Mouse (Mus musculus) hindbrain, embryonic 15.5 days (tissue): ENCODE measurements around the gene Epb41. TPM values are rescaled to one million over a fixed set of nuclear protein-coding genes. Genes with fewer than 3 reads are reported as not detected.

Source experiments
- ATAC-seq: fragments of 200-750 bp; cut with Nextera tagmentation; 2 replicates; pipeline ENCODE4 v1.8.0; 2017; ENCODE audit warnings: low read depth, moderate number of reproducible peaks, moderate TSS enrichment; ENCODE audit not compliant: low FRiP score
- H3K27ac ChIP-seq: fragments of 300-500 bp; sonication (generic); replicated peaks from 2 replicates; pipeline ENCODE4 v1.5.1; 2015; ENCODE audit warnings: mild to moderate bottlenecking, inconsistent platforms
- H3K27me3 ChIP-seq: fragments of 300-500 bp; sonication (generic); 2 replicates; pipeline ENCODE4 v1.6.1; 2015; ENCODE audit warnings: control low read depth, inconsistent platforms
- H3K36me3 ChIP-seq: fragments of 300-500 bp; sonication (generic); 2 replicates; pipeline ENCODE4 v1.6.1; 2015; ENCODE audit warnings: control low read depth, inconsistent platforms
- H3K4me1 ChIP-seq: fragments of 300-500 bp; sonication (generic); replicated peaks from 2 replicates; pipeline ENCODE4 v1.6.1; 2015; ENCODE audit warnings: control low read depth, inconsistent platforms
- H3K4me2 ChIP-seq: fragments of 300-500 bp; sonication (generic); 2 replicates; pipeline ENCODE4 v1.6.1; 2015; ENCODE audit warnings: moderate library complexity, mild to moderate bottlenecking, inconsistent platforms
- H3K4me3 ChIP-seq: fragments of 300-500 bp; sonication (generic); 2 replicates; pipeline ENCODE4 v1.5.1; 2015; ENCODE audit warnings: mild to moderate bottlenecking, inconsistent platforms
- H3K9ac ChIP-seq: fragments of 300-500 bp; sonication (generic); 2 replicates; pipeline ENCODE4 v1.6.1; 2015; ENCODE audit warnings: inconsistent platforms
- H3K9me3 ChIP-seq: fragments of 300-500 bp; sonication (generic); 2 replicates; pipeline ENCODE4 v1.6.1; 2016; ENCODE audit warnings: control low read depth, inconsistent platforms
- WGBS: fragments of 180-500 bp; shearing (Covaris S2); methylation state at CpG from one replicate; pipeline ENCODE4 v1.1.7; 2015; 5-methylcytosine and 5-hydroxymethylcytosine counted together
- polyA plus RNA-seq: library from polyadenylated mRNA; unstranded; fragments of >200 nt; fragmentation: Nextera tagmentation; extraction: Ambion mirVana; gene quantifications from 2 replicates; pipeline ENCODE4 v1.2.1, GENCODE M21; 2015

Gene Epb41
- polyA plus RNA-seq: 59.8 and 68.4 TPM in 2 replicates

DNA sequence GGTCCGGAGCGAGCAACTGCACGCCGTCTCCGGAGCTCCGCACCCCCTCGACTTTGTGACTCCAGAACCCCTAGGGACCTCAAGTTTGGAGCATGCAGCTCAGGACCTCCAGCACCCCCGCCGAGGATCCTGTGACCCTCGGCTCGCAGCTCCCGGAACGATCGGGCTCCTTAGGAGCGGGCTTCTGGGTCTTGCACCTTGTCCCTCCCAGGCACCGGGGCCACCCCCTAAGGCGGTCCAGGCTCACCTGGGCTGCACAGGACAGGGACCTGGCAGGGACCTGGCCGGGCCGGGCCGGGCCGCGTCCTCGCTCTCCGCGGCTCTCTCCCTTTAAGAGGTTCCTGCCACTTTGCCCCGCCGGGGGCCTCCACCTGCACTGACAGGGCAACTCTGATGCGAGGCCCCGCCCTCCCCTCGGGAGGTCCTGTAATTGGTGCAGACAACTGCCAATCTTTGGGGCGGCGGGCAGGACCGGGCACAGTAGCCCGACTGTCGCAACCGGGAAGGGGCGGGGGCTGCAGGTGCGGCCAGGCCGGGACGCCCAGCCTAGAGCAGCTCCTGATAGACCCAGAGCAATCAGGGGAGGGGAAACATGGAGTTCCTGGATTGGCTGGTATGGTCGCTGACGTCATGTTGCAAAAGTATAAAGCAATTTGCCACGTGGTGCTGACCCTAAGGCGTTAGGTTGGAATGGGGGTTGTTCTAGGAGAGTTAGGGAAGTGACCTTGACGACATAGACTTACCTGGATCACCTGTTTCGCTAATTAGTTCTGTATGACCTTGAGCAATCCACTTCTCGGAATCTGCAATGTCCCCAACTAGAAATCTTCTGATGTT lies at the start of gene Epb41:
Gene Epb41 (minus strand): TSS at position 389 of the 837 bp plus-strand sequence.
- Histone ChIP-seq H3K27ac (no peak within 1 kb of the TSS), H3K9ac (peak within 1 kb of the TSS; percentile 50), H3K4me1 (peaks cover 13% of the 10 kb centered on the region), H3K4me2 (peak within 1 kb of the TSS; percentile 100), H3K9me3 (no peaks in the 10 kb centered on the region), H3K4me3 (peak within 1 kb of the TSS; percentile 63), H3K36me3 (no peaks in the 10 kb centered on the region), H3K27me3 (peaks cover 11% of the 10 kb centered on the region; the same call in 1 of the 2 replicates)
- 2% methylated on average over 47 of the region's 47 CpGs for WGBS
- peak; percentile 93 for ATAC-seq

DNA sequence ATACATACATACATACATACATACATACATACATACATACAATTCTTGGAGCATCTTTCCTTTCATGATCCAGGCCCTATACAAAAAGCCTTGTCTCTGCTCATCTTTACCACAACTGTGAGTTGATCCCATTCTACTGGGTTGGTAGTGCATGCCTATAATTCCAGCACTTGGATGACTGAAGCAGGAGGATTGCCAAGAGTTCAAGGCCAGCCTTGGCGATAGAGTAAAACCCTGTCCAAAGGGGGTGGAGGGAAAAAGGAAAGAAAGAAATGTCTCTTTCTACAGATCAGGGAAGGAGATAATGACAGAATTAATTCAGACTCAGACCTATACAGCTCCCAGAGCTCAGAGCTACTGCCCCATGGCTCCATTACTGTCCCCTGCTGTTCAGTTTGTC lies 48.0 kb upstream of the Epb41 start:
- 88% methylated on average over 1 of the region's 1 CpGs for WGBS

DNA sequence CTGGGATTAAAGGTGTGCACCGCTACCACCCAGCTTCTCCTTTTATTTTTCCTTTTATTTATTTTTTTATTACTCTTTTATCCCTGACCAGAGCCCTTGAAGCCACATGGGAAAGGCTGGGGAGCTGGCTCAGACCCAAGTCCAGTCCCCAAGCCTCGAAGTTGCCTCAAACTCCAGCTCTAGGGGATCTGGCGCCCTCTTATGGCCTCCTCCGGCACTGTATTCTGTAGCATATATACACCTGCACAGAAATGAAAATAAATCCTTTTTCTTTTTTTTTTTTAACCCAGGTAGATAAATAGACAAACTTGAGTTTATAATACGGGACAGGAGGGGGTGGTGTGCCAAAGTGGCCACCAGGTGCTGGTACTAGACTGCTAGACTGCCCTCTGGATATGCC lies 46.6 kb upstream of the Epb41 start:
- Histone ChIP-seq H3K36me3 (no peaks in the 10 kb centered on the region), H3K9ac (no peak overlapping the region), H3K27ac (no peak overlapping the region), H3K4me2 (no peak overlapping the region), H3K9me3 (no peaks in the 10 kb centered on the region), H3K4me1 (no peaks in the 10 kb centered on the region), H3K27me3 (no peaks in the 10 kb centered on the region), H3K4me3 (no peak overlapping the region)
- 84% methylated on average over 5 of the region's 5 CpGs for WGBS
- no peak for ATAC-seq

More for the DNA sequence above, 48.0 kb upstream of the Epb41 start:
- Histone ChIP-seq H3K27me3 (no peaks in the 10 kb centered on the region), H3K9me3 (no peaks in the 10 kb centered on the region), H3K4me2 (no peak overlapping the region), H3K9ac (no peak overlapping the region), H3K4me3 (no peak overlapping the region), H3K36me3 (no peaks in the 10 kb centered on the region), H3K4me1 (no peaks in the 10 kb centered on the region), H3K27ac (no peak overlapping the region)
- ATAC-seq: no peak

DNA sequence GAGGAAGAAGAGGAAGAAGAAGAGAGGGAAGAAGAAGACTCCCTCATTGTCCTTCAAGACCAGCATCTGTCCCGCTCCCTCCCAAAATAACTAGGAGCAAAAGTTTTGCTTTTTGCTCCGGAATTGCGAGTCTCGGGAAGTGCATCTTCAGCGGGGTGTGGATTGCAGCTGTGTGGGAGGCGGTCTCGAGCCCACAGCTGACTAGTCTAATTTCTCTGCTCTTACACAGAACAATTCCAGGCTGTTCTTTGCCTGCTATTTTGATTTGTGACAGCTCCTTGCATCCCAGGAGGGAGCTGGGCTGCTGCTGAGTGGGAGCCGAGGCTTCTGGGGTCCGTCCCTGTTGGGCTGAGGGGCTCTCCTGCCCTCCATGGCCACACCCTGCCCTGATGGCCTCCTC lies 44.4 kb upstream of the Epb41 start:
- 62% methylated on average over 9 of the region's 9 CpGs for WGBS
- no peaks in the 10 kb centered on the region for H3K27me3 ChIP-seq
- no peaks in the 10 kb centered on the region for H3K36me3 ChIP-seq
- ATAC-seq: no peak
- H3K4me2 ChIP-seq: no peak overlapping the region
- no peaks in the 10 kb centered on the region for H3K4me1 ChIP-seq
- no peak overlapping the region for H3K4me3 ChIP-seq
- H3K27ac ChIP-seq: no peak overlapping the region
- no peaks in the 10 kb centered on the region for H3K9me3 ChIP-seq
- H3K9ac ChIP-seq: no peak overlapping the region

DNA sequence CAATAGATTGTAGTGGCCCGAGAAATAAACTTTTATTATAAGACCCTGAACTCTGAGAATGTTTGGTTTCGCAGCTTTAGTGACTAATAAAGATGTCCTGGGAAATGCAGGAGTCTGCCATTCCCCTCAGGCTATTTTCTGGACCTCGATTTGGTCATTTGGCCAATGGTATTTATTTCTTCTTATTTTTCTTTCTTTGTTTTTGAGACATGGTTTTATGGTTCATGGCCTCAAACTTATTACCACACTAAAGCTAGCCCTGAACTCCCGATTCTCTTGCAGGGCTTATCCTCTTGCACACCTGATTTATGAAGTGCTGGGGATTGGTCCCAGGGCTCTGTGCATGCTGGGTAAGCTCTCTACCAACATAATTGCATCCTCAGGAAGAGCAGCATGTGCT lies 41.2 kb upstream of the Epb41 start:
- Histone ChIP-seq H3K4me2 (no peak overlapping the region), H3K27me3 (no peaks in the 10 kb centered on the region), H3K4me3 (no peak overlapping the region), H3K36me3 (no peaks in the 10 kb centered on the region), H3K27ac (no peak overlapping the region), H3K4me1 (no peaks in the 10 kb centered on the region), H3K9me3 (no peaks in the 10 kb centered on the region), H3K9ac (no peak overlapping the region)
- WGBS: 84% methylated on average over 4 of the region's 4 CpGs
- ATAC-seq: no peak

DNA sequence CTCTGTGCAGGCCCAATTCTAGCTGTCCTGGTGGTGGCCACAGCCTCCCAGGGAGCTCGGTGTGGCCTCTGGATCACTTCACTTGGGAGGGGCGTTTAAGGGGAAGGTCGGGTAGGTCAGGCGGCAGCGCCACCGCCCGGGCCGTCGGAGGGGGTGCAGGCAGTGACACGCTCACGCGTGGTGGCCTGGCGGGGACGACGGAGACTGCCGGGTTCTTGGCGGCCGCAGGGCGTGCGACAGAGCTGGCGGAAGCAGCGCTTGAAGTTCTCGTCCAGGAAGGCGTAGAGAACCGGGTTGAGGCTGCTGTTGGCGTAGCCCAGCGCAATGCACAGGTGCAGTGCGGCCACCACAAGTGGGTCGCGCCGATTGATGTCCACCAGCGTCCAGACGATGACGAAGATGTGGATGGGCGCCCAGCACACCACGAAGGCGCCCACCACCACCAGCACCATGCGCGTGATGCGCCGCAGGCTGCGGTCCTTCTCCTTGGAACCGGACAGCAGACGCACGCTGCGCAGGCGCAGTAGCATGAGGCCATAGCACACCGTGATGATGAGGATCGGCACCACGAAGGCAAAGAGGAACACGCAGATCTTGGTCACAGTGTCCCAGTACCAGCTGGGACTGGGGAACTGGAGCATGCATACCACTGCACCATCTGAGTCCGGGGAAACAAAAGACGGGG lies 38.4 kb upstream of the Epb41 start:
- peak overlapping the region; percentile 34 for H3K4me3 ChIP-seq
- 41% methylated on average over 53 of the region's 53 CpGs for WGBS
- H3K9me3 ChIP-seq: no peaks in the 10 kb centered on the region
- ATAC-seq: 0 out of 2 replicates have a peak, but pooled peaks have one; percentile 42
- no peaks in the 10 kb centered on the region for H3K36me3 ChIP-seq
- peak overlapping the region; percentile 56 for H3K4me2 ChIP-seq
- 0 out of 2 replicates have a peak overlapping the region, but pooled peaks have one; percentile 14 for H3K9ac ChIP-seq
- no peaks in the 10 kb centered on the region for H3K27me3 ChIP-seq
- H3K27ac ChIP-seq: no peak overlapping the region
- 0 out of 2 replicates have a peak, but pooled peaks cover 3% of the 10 kb centered on the region for H3K4me1 ChIP-seq

DNA sequence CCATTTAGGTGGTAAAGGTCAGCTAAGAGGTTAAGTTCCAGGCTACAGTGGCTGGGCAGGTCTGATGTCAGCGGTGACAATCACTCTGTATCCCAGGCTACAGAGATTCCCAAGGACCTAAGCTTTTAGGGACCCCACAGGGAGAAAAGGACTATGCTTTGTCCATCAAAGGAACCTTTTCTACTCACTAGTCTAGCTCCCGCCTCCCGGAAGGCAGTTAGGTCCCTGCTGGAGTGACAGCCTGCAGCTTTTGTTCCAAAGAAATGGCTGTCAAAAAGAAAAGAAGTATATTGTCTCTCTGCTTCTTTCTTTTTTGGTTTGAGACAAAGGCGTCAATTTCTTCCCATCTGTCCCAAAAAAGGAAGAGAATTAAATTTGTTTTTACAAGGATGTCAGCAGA lies 36.1 kb upstream of the Epb41 start:
- H3K4me3 ChIP-seq: no peak overlapping the region
- 0 out of 2 replicates have a peak, but pooled peaks cover 3% of the 10 kb centered on the region for H3K4me1 ChIP-seq
- ATAC-seq: no peak
- H3K9me3 ChIP-seq: no peaks in the 10 kb centered on the region
- 22% methylated on average over 4 of the region's 4 CpGs for WGBS
- no peaks in the 10 kb centered on the region for H3K27me3 ChIP-seq
- no peaks in the 10 kb centered on the region for H3K36me3 ChIP-seq
- no peak overlapping the region for H3K9ac ChIP-seq
- no peak overlapping the region for H3K4me2 ChIP-seq
- no peak overlapping the region for H3K27ac ChIP-seq

DNA sequence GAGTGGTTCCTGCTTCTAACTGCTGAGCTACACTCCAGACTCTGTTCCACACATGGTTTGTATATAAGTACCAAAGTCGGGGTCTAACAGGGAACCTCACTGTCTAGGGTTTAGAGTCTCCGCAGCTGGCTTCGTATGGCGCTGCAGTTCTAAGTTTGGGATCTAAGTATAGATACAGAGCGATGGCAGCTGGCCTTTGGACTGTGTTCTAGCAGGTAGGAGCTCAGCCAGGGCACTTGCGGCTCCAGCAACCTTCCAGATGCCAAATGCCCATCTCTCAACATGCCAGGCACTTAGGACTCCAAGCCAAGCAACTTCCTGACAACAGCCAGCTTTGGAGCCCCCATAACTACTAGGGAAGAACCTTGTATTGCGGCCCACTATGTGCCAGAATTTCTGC lies 33.1 kb upstream of the Epb41 start:
- no peak for ATAC-seq
- H3K27me3 ChIP-seq: no peaks in the 10 kb centered on the region
- 95% methylated on average over 7 of the region's 7 CpGs for WGBS
- no peak overlapping the region for H3K27ac ChIP-seq
- H3K4me1 ChIP-seq: 0 out of 2 replicates have a peak, but pooled peaks cover 3% of the 10 kb centered on the region
- H3K9ac ChIP-seq: no peak overlapping the region
- no peaks in the 10 kb centered on the region for H3K9me3 ChIP-seq
- no peak overlapping the region for H3K4me2 ChIP-seq
- H3K36me3 ChIP-seq: no peaks in the 10 kb centered on the region
- H3K4me3 ChIP-seq: no peak overlapping the region

DNA sequence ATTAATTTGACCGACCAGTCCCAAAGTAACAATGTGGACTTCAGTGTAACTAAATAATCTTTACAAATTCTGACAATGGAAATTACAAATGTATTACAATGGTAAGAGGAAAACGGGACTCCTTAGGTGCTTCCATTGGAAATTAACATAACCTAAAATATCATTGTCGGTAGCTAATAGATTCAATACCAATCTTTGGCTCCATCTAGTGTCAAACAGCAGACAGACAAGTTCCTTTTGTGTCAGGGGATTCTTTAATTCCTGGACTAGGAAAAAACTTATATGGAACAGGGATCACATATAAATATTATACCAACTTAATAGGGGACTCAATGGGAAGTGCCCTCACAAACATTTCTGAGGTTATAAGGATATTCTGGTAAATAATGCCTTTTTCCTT lies 26.0 kb upstream of the Epb41 start:
- Histone ChIP-seq H3K27me3 (no peaks in the 10 kb centered on the region), H3K4me2 (no peak overlapping the region), H3K9ac (no peak overlapping the region), H3K4me3 (no peak overlapping the region), H3K27ac (no peak overlapping the region), H3K36me3 (no peaks in the 10 kb centered on the region), H3K9me3 (no peaks in the 10 kb centered on the region), H3K4me1 (no peaks in the 10 kb centered on the region)
- 34% methylated on average over 3 of the region's 3 CpGs for WGBS
- no peak for ATAC-seq

DNA sequence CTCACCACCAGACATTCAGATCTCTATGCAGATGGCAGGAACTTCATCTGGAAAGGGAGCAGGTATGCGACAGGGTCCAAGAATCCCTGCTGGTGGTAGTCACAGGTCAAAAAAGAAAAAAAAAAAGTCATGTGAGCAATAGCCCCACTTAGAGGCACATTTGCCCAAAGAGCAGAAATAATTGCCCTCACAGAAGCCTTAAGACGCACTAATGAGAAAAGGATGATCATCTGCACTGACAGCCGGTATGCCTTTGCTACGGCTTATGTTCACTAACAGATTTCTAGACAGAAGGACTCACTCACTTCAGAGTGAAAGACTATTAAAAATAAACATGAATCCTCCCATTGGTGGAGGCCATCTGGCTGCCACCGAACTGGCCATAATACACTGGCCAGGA lies 24.4 kb upstream of the Epb41 start:
- no peak overlapping the region for H3K4me3 ChIP-seq
- no peaks in the 10 kb centered on the region for H3K4me1 ChIP-seq
- H3K27me3 ChIP-seq: no peaks in the 10 kb centered on the region
- H3K9me3 ChIP-seq: no peaks in the 10 kb centered on the region
- 77% methylated on average over 5 of the region's 5 CpGs for WGBS
- no peak overlapping the region for H3K27ac ChIP-seq
- no peak overlapping the region for H3K4me2 ChIP-seq
- H3K36me3 ChIP-seq: no peaks in the 10 kb centered on the region
- no peak for ATAC-seq
- no peak overlapping the region for H3K9ac ChIP-seq

DNA sequence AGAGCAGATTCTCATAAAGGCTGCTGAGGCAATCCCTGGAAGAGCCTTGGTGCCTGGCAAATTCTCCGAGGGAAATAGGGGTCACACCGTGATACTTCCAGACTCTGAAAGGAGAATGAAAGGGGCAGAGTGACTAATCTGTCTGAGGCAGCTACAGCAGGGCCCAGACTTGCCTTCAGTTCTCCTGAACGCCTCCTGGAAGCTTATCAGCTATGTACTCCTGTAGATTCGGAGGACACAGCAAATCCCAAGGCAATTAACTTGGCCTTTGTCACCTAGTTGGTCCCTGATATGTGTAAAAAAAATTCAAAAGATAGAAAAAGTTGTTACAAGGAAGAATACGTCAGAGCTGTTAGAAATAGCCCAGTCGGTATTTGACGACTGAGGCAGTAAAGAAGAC lies 19.9 kb upstream of the Epb41 start:
- no peak overlapping the region for H3K9ac ChIP-seq
- no peaks in the 10 kb centered on the region for H3K4me1 ChIP-seq
- no peaks in the 10 kb centered on the region for H3K9me3 ChIP-seq
- H3K27ac ChIP-seq: no peak overlapping the region
- H3K4me3 ChIP-seq: no peak overlapping the region
- no peaks in the 10 kb centered on the region for H3K36me3 ChIP-seq
- no peaks in the 10 kb centered on the region for H3K27me3 ChIP-seq
- ATAC-seq: no peak
- WGBS: 84% methylated on average over 7 of the region's 7 CpGs
- no peak overlapping the region for H3K4me2 ChIP-seq

DNA sequence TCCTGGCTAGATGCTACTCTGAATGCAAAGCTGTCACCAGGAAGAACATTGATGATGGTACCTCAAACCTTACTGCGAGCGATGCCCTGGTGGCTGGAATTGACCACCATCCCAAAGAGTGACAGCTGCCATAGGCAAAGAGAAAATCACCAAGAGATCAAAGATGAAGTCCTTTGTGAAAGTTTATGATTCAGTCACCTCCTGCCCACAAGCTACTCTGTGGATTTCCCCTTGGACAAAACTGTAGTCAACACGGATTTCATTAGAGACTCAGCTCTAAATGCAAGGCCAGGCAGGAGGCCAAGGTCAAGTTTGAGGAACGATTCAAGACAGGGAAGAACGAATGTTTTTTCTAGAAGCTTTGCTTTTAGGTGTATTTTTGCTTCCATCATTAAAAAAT lies 18.8 kb upstream of the Epb41 start:
- Histone ChIP-seq H3K4me1 (no peaks in the 10 kb centered on the region), H3K4me2 (no peak overlapping the region), H3K27me3 (no peaks in the 10 kb centered on the region), H3K9me3 (no peaks in the 10 kb centered on the region), H3K4me3 (no peak overlapping the region), H3K36me3 (no peaks in the 10 kb centered on the region), H3K9ac (no peak overlapping the region), H3K27ac (no peak overlapping the region)
- no peak for ATAC-seq
- 93% methylated on average over 5 of the region's 5 CpGs for WGBS
